Mouse (Mus musculus): ENCODE measurements around the gene Ncor2.
A peak's percentile ranks its signal among the peaks of the same experiment; 100 is the strongest.

The Ncor2 gene

GRCm38 (mm10) chr5:125168101-125168500, 10.9 kb downstream of the Ncor2 start:
- DNase-seq, result no peak

GRCm38 (mm10) chr5:125167524-125167923, 11.5 kb downstream of the Ncor2 start:
- DNase-seq, result no peak

- no peak for DNase-seq
Measured at GRCm38 (mm10) chr5:125165993-125166392, 13.0 kb downstream of the Ncor2 start.

GRCm38 (mm10) chr5:125164465-125165167, 14.4 kb downstream of the Ncor2 start:
- no peak for DNase-seq

- DNase-seq, result no peak
Measured at GRCm38 (mm10) chr5:125163441-125164050, 15.5 kb downstream of the Ncor2 start.

GRCm38 (mm10) chr5:125162461-125162860, 16.6 kb downstream of the Ncor2 start:
- no peak for DNase-seq

GRCm38 (mm10) chr5:125159804-125160405, 19.1 kb downstream of the Ncor2 start:
- no peak for DNase-seq

- DNase-seq, result peak; percentile 51
Measured at GRCm38 (mm10) chr5:125159293-125159692, 19.7 kb downstream of the Ncor2 start.

GRCm38 (mm10) chr5:125158232-125158961, 20.6 kb downstream of the Ncor2 start:
- DNase-seq, result no peak

GRCm38 (mm10) chr5:125157375-125158033, 21.5 kb downstream of the Ncor2 start:
- no peak for DNase-seq

- no peak for DNase-seq
Measured at GRCm38 (mm10) chr5:125156418-125157205, 22.4 kb downstream of the Ncor2 start.

GRCm38 (mm10) chr5:125155451-125155850, 23.6 kb downstream of the Ncor2 start:
- DNase-seq, result no peak

GRCm38 (mm10) chr5:125154989-125155388, 24.0 kb downstream of the Ncor2 start:
- DNase-seq, result peak; percentile 70

- DNase-seq, result no peak
Measured at GRCm38 (mm10) chr5:125154178-125154577, 24.8 kb downstream of the Ncor2 start.

- no peak for DNase-seq
Measured at GRCm38 (mm10) chr5:125153201-125153816, 25.7 kb downstream of the Ncor2 start.

- peak; percentile 37 for DNase-seq
Measured at GRCm38 (mm10) chr5:125151872-125152534, 27.0 kb downstream of the Ncor2 start.

- no peak for DNase-seq
Measured at GRCm38 (mm10) chr5:125150951-125151564, 28.0 kb downstream of the Ncor2 start.

GRCm38 (mm10) chr5:125149142-125149541, 29.9 kb downstream of the Ncor2 start:
- peak; percentile 31 for DNase-seq

- DNase-seq, result peak; percentile 46
Measured at GRCm38 (mm10) chr5:125148686-125149085, 30.3 kb downstream of the Ncor2 start.

- no peak for DNase-seq
Measured at GRCm38 (mm10) chr5:125148173-125148572, 30.8 kb downstream of the Ncor2 start.

- DNase-seq, result no peak
Measured at GRCm38 (mm10) chr5:125147124-125147523, 31.9 kb downstream of the Ncor2 start.
